Mouse (Mus musculus): ENCODE measurements around the gene Pank4.
A peak's percentile ranks its signal among the peaks of the same experiment; 100 is the strongest.

Gene Pank4

GRCm38 (mm10) chr4:155012788-155013187 lies 48.9 kb downstream of the Pank4 start:
- no peak for DNase-seq (ENCODE audit: low read depth, low spot score)

GRCm38 (mm10) chr4:155014244-155014643 lies 50.3 kb downstream of the Pank4 start:
- no peak for DNase-seq (ENCODE audit: low read depth, low spot score)

- DNase-seq (ENCODE audit: low read depth, low spot score) = peak; percentile 59
Observed at GRCm38 (mm10) chr4:155014791-155015190, 50.9 kb downstream of the Pank4 start.

- no peak for DNase-seq (ENCODE audit: low read depth, low spot score)
Observed at GRCm38 (mm10) chr4:155015550-155015949, 51.6 kb downstream of the Pank4 start.

GRCm38 (mm10) chr4:155016807-155017206 lies 52.9 kb downstream of the Pank4 start:
- DNase-seq (ENCODE audit: low read depth, low spot score) = no peak

- DNase-seq (ENCODE audit: low read depth, low spot score) = no peak
Observed at GRCm38 (mm10) chr4:155017253-155017878, 53.4 kb downstream of the Pank4 start.

- DNase-seq (ENCODE audit: low read depth, low spot score) = no peak
Observed at GRCm38 (mm10) chr4:155018066-155018465, 54.1 kb downstream of the Pank4 start.

- no peak for DNase-seq (ENCODE audit: low read depth, low spot score)
Observed at GRCm38 (mm10) chr4:155018601-155019335, 54.8 kb downstream of the Pank4 start.

GRCm38 (mm10) chr4:155019336-155019847 lies 55.5 kb downstream of the Pank4 start:
- no peak for DNase-seq (ENCODE audit: low read depth, low spot score)

GRCm38 (mm10) chr4:155020141-155020540 lies 56.2 kb downstream of the Pank4 start:
- no peak for DNase-seq (ENCODE audit: low read depth, low spot score)

GRCm38 (mm10) chr4:155020813-155021212 lies 56.9 kb downstream of the Pank4 start:
- DNase-seq (ENCODE audit: low read depth, low spot score) = no peak

- no peak for DNase-seq (ENCODE audit: low read depth, low spot score)
Observed at GRCm38 (mm10) chr4:155022228-155022855, 58.4 kb downstream of the Pank4 start.

- no peak for DNase-seq (ENCODE audit: low read depth, low spot score)
Observed at GRCm38 (mm10) chr4:155024170-155025010, 60.5 kb downstream of the Pank4 start.

Measured in telencephalon, adult 2 months (tissue).